Mouse (Mus musculus) spleen, postnatal 0 days (tissue): ENCODE results near the gene Katnbl1. TPM values are rescaled to one million over a fixed set of nuclear protein-coding genes. Genes with fewer than 3 reads are reported as not detected.

Experiments
- polyA plus RNA-seq: library from polyadenylated mRNA; unstranded; fragments of >200 nt; fragmentation: Nextera tagmentation; extraction: Ambion mirVana; gene quantifications from 2 replicates; pipeline ENCODE4 v1.2.1, GENCODE M21; 2015

The Katnbl1 gene
- 18.3 and 19.0 TPM in 2 replicates for polyA plus RNA-seq

GRCm38 (mm10) chr2:112378973-112379898 is at the start of gene Katnbl1:
Katnbl1 (plus strand) TSS chr2:112379211.

GRCm38 (mm10) chr2:112367726-112368673 is 11.0 kb upstream of the Katnbl1 start, which contains the start of gene Emc4:
Emc4 (minus strand) TSS chr2:112368027.

GRCm38 (mm10) chr2:112454862-112455564 is 76.0 kb downstream of the Katnbl1 start, which contains the start of gene Emc7:
Emc7 (plus strand) TSS chr2:112454997.

Other genes with a start within 250 kb of the Katnbl1 start
- gene Olfr1316, start 244.2 kb upstream of the Katnbl1 start, polyA plus RNA-seq: not detected in 2 replicates
- not detected in 2 replicates for gene Olfr1317, start 238.9 kb upstream of the Katnbl1 start, polyA plus RNA-seq
- gene Olfr1318, start 225.0 kb upstream of the Katnbl1 start, polyA plus RNA-seq: 0.04 TPM in 1 of 2 replicates, not detected in the other
- 5.5 and 8.4 TPM in 2 replicates for gene Lpcat4, start 139.7 kb upstream of the Katnbl1 start, polyA plus RNA-seq
- 0.04 TPM in 1 of 2 replicates, not detected in the other for gene Nutm1, start 119.9 kb upstream of the Katnbl1 start, polyA plus RNA-seq
- gene Nop10, start 117.3 kb upstream of the Katnbl1 start, polyA plus RNA-seq: 190 and 201 TPM in 2 replicates
- gene Slc12a6, start 113.4 kb upstream of the Katnbl1 start, polyA plus RNA-seq: 10.8 and 14.1 TPM in 2 replicates
- not detected in 2 replicates for gene Gm21985, start 112.9 kb upstream of the Katnbl1 start, polyA plus RNA-seq
- gene Emc4, start 11.2 kb upstream of the Katnbl1 start, polyA plus RNA-seq: 44.8 and 54.7 TPM in 2 replicates
- 17.1 and 17.8 TPM in 2 replicates for gene Emc7, start 75.8 kb downstream of the Katnbl1 start, polyA plus RNA-seq
- not detected in 2 replicates for gene Chrm5, start 101.6 kb downstream of the Katnbl1 start, polyA plus RNA-seq
- 4.6 and 6.2 TPM in 2 replicates for gene Aven, start 113.8 kb downstream of the Katnbl1 start, polyA plus RNA-seq